Mouse (Mus musculus) liver, postnatal 0 days (tissue): Measurements from ENCODE around the gene Crot. TPM values are rescaled to one million over a fixed set of nuclear protein-coding genes. Genes with fewer than 3 reads are reported as not detected.

Source experiments
- ATAC-seq: fragments of 200-750 bp; cut with Nextera tagmentation; 2 replicates; pipeline ENCODE4 v1.8.0; 2017; ENCODE audit warnings: mild to moderate bottlenecking, moderate library complexity
- DNase-seq: peaks from one replicate; pipeline ENCODE4 v3.0.0-alpha.2; 2016
- H3K27ac ChIP-seq: fragments of 300-500 bp; sonication (generic); 2 replicates; pipeline ENCODE4 v1.5.1; 2014; ENCODE audit warnings: antibody characterized with exemption, moderate library complexity, mild to moderate bottlenecking, low read depth
- H3K27me3 ChIP-seq: fragments of 300-500 bp; sonication (generic); 2 replicates; pipeline ENCODE4 v1.6.1; 2014; ENCODE audit warnings: low read length, control low read depth, mixed read lengths; ENCODE audit not compliant: insufficient read depth
- H3K36me3 ChIP-seq: fragments of 300-500 bp; sonication (generic); replicated peaks from 2 replicates; pipeline ENCODE4 v1.6.1; 2014; ENCODE audit warnings: mild to moderate bottlenecking, control low read depth, low read length, moderate library complexity, mixed read lengths; ENCODE audit not compliant: insufficient read depth
- H3K4me1 ChIP-seq: fragments of 300-500 bp; sonication (generic); 2 replicates; pipeline ENCODE4 v1.6.1; 2014; ENCODE audit warnings: antibody characterized with exemption, mild to moderate bottlenecking, control low read depth; ENCODE audit not compliant: insufficient read depth
- H3K4me2 ChIP-seq: fragments of 300-500 bp; sonication (generic); 2 replicates; pipeline ENCODE4 v1.6.1; 2014; ENCODE audit warnings: low read depth, mild to moderate bottlenecking, low read length, moderate library complexity, mixed read lengths
- H3K4me3 ChIP-seq: fragments of 300-500 bp; sonication (generic); 2 replicates; pipeline ENCODE4 v1.5.1; 2014; ENCODE audit warnings: low read depth, low read length
- H3K9ac ChIP-seq: fragments of 300-500 bp; sonication (generic); replicated peaks from 2 replicates; pipeline ENCODE4 v1.6.1; 2014; ENCODE audit warnings: mild to moderate bottlenecking, moderate library complexity
- H3K9me3 ChIP-seq: fragments of 300-500 bp; sonication (generic); 2 replicates; pipeline ENCODE4 v1.6.1; 2016; ENCODE audit warnings: mild to moderate bottlenecking, control low read depth, low read length, mixed read lengths
- CTCF ChIP-seq: sonication (generic); IDR thresholded peaks from 2 replicates; pipeline ENCODE4 v1.5.1; 2016; ENCODE audit warnings: antibody characterized with exemption, low read depth
- EP300 ChIP-seq: IDR thresholded peaks from 2 replicates; pipeline ENCODE4 v1.6.1; 2016; ENCODE audit warnings: antibody characterized with exemption, low read depth, mild to moderate bottlenecking
- WGBS: fragments of 180-500 bp; shearing (Covaris S2); extraction: QIAGEN DNeasy Blood & Tissue Kit; methylation state at CpG from one replicate; pipeline ENCODE4 v1.1.7; 2014; ENCODE audit not compliant: insufficient replicate concordance; 5-methylcytosine and 5-hydroxymethylcytosine counted together
- polyA plus RNA-seq: library from polyadenylated mRNA; unstranded; fragments of >200 nt; fragmentation: Nextera tagmentation; extraction: Ambion mirVana; gene quantifications from 2 replicates; pipeline ENCODE4 v1.2.1, GENCODE M21; 2015

Gene Crot
- polyA plus RNA-seq, 1 experiment from 2014 or later = 267 TPM

- 58% methylated on average over 3 of the region's 3 CpGs for WGBS
- no peak overlapping the region for H3K4me2 ChIP-seq
- TF ChIP-seq EP300 (peak; percentile 52; the same call in 1 of the 2 replicates), CTCF (no peak)
- DNase-seq (peak; percentile 37), ATAC-seq (peak; percentile 90)
- H3K4me1 ChIP-seq = peaks cover 17% of the 10 kb centered on the region; the same call in 1 of the 2 replicates
- no peak overlapping the region for H3K9ac ChIP-seq
- H3K36me3 ChIP-seq = no peaks in the 10 kb centered on the region
- no peaks in the 10 kb centered on the region for H3K9me3 ChIP-seq
- no peaks in the 10 kb centered on the region for H3K27me3 ChIP-seq
- peak overlapping the region; percentile 72 for H3K27ac ChIP-seq
- no peak overlapping the region for H3K4me3 ChIP-seq
Measured at GRCm38 (mm10) chr5:9040665-9041215, 43.6 kb upstream of the Crot start.

- Histone ChIP-seq H3K36me3 (no peaks in the 10 kb centered on the region), H3K9ac (no peak overlapping the region), H3K4me3 (no peak overlapping the region), H3K27me3 (no peaks in the 10 kb centered on the region), H3K9me3 (no peaks in the 10 kb centered on the region), H3K4me1 (peaks cover 14% of the 10 kb centered on the region; the same call in 1 of the 2 replicates), H3K27ac (peak overlapping the region; percentile 72), H3K4me2 (no peak overlapping the region)
- no peak for DNase-seq
- WGBS = 68% methylated on average over 7 of the region's 7 CpGs
- TF ChIP-seq EP300 (no peak), CTCF (no peak)
- no peak for ATAC-seq
Measured at GRCm38 (mm10) chr5:9039978-9040377, 42.9 kb upstream of the Crot start.

GRCm38 (mm10) chr5:9037292-9037691 lies 40.2 kb upstream of the Crot start:
- WGBS = 52% methylated on average over 4 of the region's 4 CpGs
- Histone ChIP-seq H3K9me3 (no peaks in the 10 kb centered on the region), H3K27me3 (no peaks in the 10 kb centered on the region), H3K4me3 (no peak overlapping the region), H3K4me2 (no peak overlapping the region), H3K27ac (no peak overlapping the region), H3K4me1 (0 out of 2 replicates have a peak, but pooled peaks cover 7% of the 10 kb centered on the region), H3K9ac (no peak overlapping the region), H3K36me3 (no peaks in the 10 kb centered on the region)
- DNase-seq (no peak), ATAC-seq (no peak)
- no peak for TF ChIP-seq EP300
- no peak for TF ChIP-seq CTCF

- DNase-seq = no peak
- H3K36me3 ChIP-seq = no peaks in the 10 kb centered on the region
- no peak overlapping the region for H3K4me2 ChIP-seq
- no peak overlapping the region for H3K4me3 ChIP-seq
- H3K9me3 ChIP-seq = no peaks in the 10 kb centered on the region
- H3K27me3 ChIP-seq = no peaks in the 10 kb centered on the region
- 83% methylated on average over 4 of the region's 4 CpGs for WGBS
- H3K27ac ChIP-seq = peak overlapping the region; percentile 94
- no peak for ATAC-seq
- H3K4me1 ChIP-seq = 0 out of 2 replicates have a peak, but pooled peaks cover 7% of the 10 kb centered on the region
- TF ChIP-seq CTCF (no peak), EP300 (no peak)
- H3K9ac ChIP-seq = 0 out of 2 replicates have a peak overlapping the region, but pooled peaks have one; percentile 23
Measured at GRCm38 (mm10) chr5:9035457-9035856, 38.3 kb upstream of the Crot start.

GRCm38 (mm10) chr5:9034535-9034934 lies 37.4 kb upstream of the Crot start:
- H3K9me3 ChIP-seq = no peaks in the 10 kb centered on the region
- peak; percentile 92 for ATAC-seq
- no peaks in the 10 kb centered on the region for H3K36me3 ChIP-seq
- no peak overlapping the region for H3K9ac ChIP-seq
- peak overlapping the region; percentile 94 for H3K27ac ChIP-seq
- H3K4me2 ChIP-seq = peak overlapping the region; percentile 53; the same call in 1 of the 2 replicates
- H3K27me3 ChIP-seq = no peaks in the 10 kb centered on the region
- no peak for TF ChIP-seq CTCF
- TF ChIP-seq EP300 = peak; percentile 87
- 58% methylated on average over 9 of the region's 9 CpGs for WGBS
- H3K4me3 ChIP-seq = no peak overlapping the region
- DNase-seq = peak; percentile 41
- H3K4me1 ChIP-seq = no peaks in the 10 kb centered on the region

GRCm38 (mm10) chr5:9033843-9034242 lies 36.7 kb upstream of the Crot start:
- ATAC-seq (peak; percentile 79), DNase-seq (peak; percentile 25)
- Histone ChIP-seq H3K4me2 (peak overlapping the region; percentile 53), H3K27me3 (no peaks in the 10 kb centered on the region), H3K4me3 (no peak overlapping the region), H3K36me3 (no peaks in the 10 kb centered on the region), H3K9ac (no peak overlapping the region), H3K9me3 (no peaks in the 10 kb centered on the region), H3K27ac (peak overlapping the region; percentile 94), H3K4me1 (no peaks in the 10 kb centered on the region)
- TF ChIP-seq EP300 = peak; percentile 34; the same call in 1 of the 2 replicates
- no peak for TF ChIP-seq CTCF
- WGBS = 61% methylated on average over 5 of the region's 5 CpGs
